Mouse (Mus musculus): ENCODE results near the gene Olfr770. TPM values are rescaled to one million over a fixed set of nuclear protein-coding genes. Genes with fewer than 3 reads are reported as not detected.
"Not testable (repeated sequence)": the region's sequence is repeated elsewhere in the genome, so short reads cannot be mapped to it uniquely, and the experiment has no call there.

Gene Olfr770
- not detected in 2 replicates for polyA plus RNA-seq (2015; fragmentation: Nextera tagmentation; extraction: Ambion mirVana)

GRCm38 (mm10) chr10:129138898-129139297, at the start of gene Olfr770:
TSS of gene Olfr770 (minus strand) at chr10:129138998.
- H3K9me3 ChIP-seq (replicated peaks; ENCODE audit: control insufficient read depth, low read length): no peaks in the 10 kb centered on the region
- WGBS: 78% methylated on average over 2 of the region's 2 CpGs
- no peak within 1 kb of the TSS for H3K9ac ChIP-seq (ENCODE audit: low read length)
- no peak for ATAC-seq (replicated peaks; ENCODE audit: extremely low read depth, insufficient read depth, low FRiP score)
- H3K36me3 ChIP-seq (ENCODE audit: control insufficient read depth, insufficient read depth): no peaks in the 10 kb centered on the region
- no peak within 1 kb of the TSS for H3K27ac ChIP-seq (ENCODE audit: low read length)
- H3K4me1 ChIP-seq (ENCODE audit: control insufficient read depth, insufficient read depth, low read length): no peaks in the 10 kb centered on the region
- H3K4me2 ChIP-seq (ENCODE audit: low read depth, low read length): no peak within 1 kb of the TSS
- H3K4me3 ChIP-seq (ENCODE audit: low read length): no peak within 1 kb of the TSS
- H3K27me3 ChIP-seq (ENCODE audit: control insufficient read depth, insufficient read depth, low read length): no peaks in the 10 kb centered on the region

- H3K4me3 ChIP-seq (ENCODE audit: low read length); H3K9ac ChIP-seq (ENCODE audit: low read length); H3K4me2 ChIP-seq (ENCODE audit: low read depth, low read length); H3K4me1 ChIP-seq (ENCODE audit: control insufficient read depth, insufficient read depth, low read length); H3K9me3 ChIP-seq (replicated peaks; ENCODE audit: control insufficient read depth, low read length); H3K27ac ChIP-seq (ENCODE audit: low read length); H3K27me3 ChIP-seq (ENCODE audit: control insufficient read depth, insufficient read depth, low read length); H3K36me3 ChIP-seq (ENCODE audit: control insufficient read depth, insufficient read depth); ATAC-seq (replicated peaks; ENCODE audit: extremely low read depth, insufficient read depth, low FRiP score): not testable (repeated sequence)
Observed at GRCm38 (mm10) chr10:129187319-129187718, 48.5 kb upstream of the Olfr770 start, which contains the start of gene Olfr773. TSS of gene Olfr773 (minus strand) at chr10:129187419.

- not testable (repeated sequence) for H3K4me2 ChIP-seq (ENCODE audit: low read depth, low read length); H3K36me3 ChIP-seq (ENCODE audit: control insufficient read depth, insufficient read depth); H3K27me3 ChIP-seq (ENCODE audit: control insufficient read depth, insufficient read depth, low read length); ATAC-seq (replicated peaks; ENCODE audit: extremely low read depth, insufficient read depth, low FRiP score); H3K4me1 ChIP-seq (ENCODE audit: control insufficient read depth, insufficient read depth, low read length); H3K9ac ChIP-seq (ENCODE audit: low read length); H3K9me3 ChIP-seq (replicated peaks; ENCODE audit: control insufficient read depth, low read length); H3K4me3 ChIP-seq (ENCODE audit: low read length); H3K27ac ChIP-seq (ENCODE audit: low read length)
- 69% methylated on average over 3 of the region's 4 CpGs for WGBS
Observed at GRCm38 (mm10) chr10:129177821-129178220, 39.0 kb upstream of the Olfr770 start, which contains the start of gene Olfr772. TSS of gene Olfr772 (minus strand) at chr10:129177921.

GRCm38 (mm10) chr10:129164651-129165050, 25.9 kb upstream of the Olfr770 start, which contains the start of gene Olfr771:
TSS of gene Olfr771 (minus strand) at chr10:129164751.
- Histone ChIP-seq H3K9me3 (replicated peaks; ENCODE audit: control insufficient read depth, low read length) (no peaks in the 10 kb centered on the region), H3K9ac (ENCODE audit: low read length) (no peak within 1 kb of the TSS), H3K4me3 (ENCODE audit: low read length) (no peak within 1 kb of the TSS), H3K4me1 (ENCODE audit: control insufficient read depth, insufficient read depth, low read length) (no peaks in the 10 kb centered on the region), H3K27ac (ENCODE audit: low read length) (no peak within 1 kb of the TSS), H3K4me2 (ENCODE audit: low read depth, low read length) (no peak within 1 kb of the TSS), H3K27me3 (ENCODE audit: control insufficient read depth, insufficient read depth, low read length) (no peaks in the 10 kb centered on the region), H3K36me3 (ENCODE audit: control insufficient read depth, insufficient read depth) (no peaks in the 10 kb centered on the region)
- no peak for ATAC-seq (replicated peaks; ENCODE audit: extremely low read depth, insufficient read depth, low FRiP score)
- 66% methylated on average over 1 of the region's 1 CpGs for WGBS

GRCm38 (mm10) chr10:129117761-129118160, 21.0 kb downstream of the Olfr770 start, which contains the start of gene Olfr769:
TSS of gene Olfr769 (minus strand) at chr10:129117861.
- H3K36me3 ChIP-seq (ENCODE audit: control insufficient read depth, insufficient read depth): no peaks in the 10 kb centered on the region
- H3K9me3 ChIP-seq (replicated peaks; ENCODE audit: control insufficient read depth, low read length): peaks cover 2% of the 10 kb centered on the region; the same call in 1 of the 2 replicates
- no peak within 1 kb of the TSS for H3K4me2 ChIP-seq (ENCODE audit: low read depth, low read length)
- H3K27me3 ChIP-seq (ENCODE audit: control insufficient read depth, insufficient read depth, low read length): no peaks in the 10 kb centered on the region
- H3K4me1 ChIP-seq (ENCODE audit: control insufficient read depth, insufficient read depth, low read length): no peaks in the 10 kb centered on the region
- no peak for ATAC-seq (replicated peaks; ENCODE audit: extremely low read depth, insufficient read depth, low FRiP score)
- no peak within 1 kb of the TSS for H3K27ac ChIP-seq (ENCODE audit: low read length)
- H3K4me3 ChIP-seq (ENCODE audit: low read length): no peak within 1 kb of the TSS
- 75% methylated on average over 2 of the region's 2 CpGs for WGBS
- no peak within 1 kb of the TSS for H3K9ac ChIP-seq (ENCODE audit: low read length)

GRCm38 (mm10) chr10:129115146-129115545, 23.7 kb downstream of the Olfr770 start:
- no peaks in the 10 kb centered on the region; the same call in 1 of the 2 replicates for H3K9me3 ChIP-seq (replicated peaks; ENCODE audit: control insufficient read depth, low read length)
- H3K4me2 ChIP-seq (ENCODE audit: low read depth, low read length): no peak overlapping the region
- ATAC-seq (replicated peaks; ENCODE audit: extremely low read depth, insufficient read depth, low FRiP score): no peak
- 91% methylated on average over 3 of the region's 3 CpGs for WGBS
- no peak overlapping the region for H3K4me3 ChIP-seq (ENCODE audit: low read length)
- no peaks in the 10 kb centered on the region for H3K27me3 ChIP-seq (ENCODE audit: control insufficient read depth, insufficient read depth, low read length)
- no peak overlapping the region for H3K9ac ChIP-seq (ENCODE audit: low read length)
- H3K4me1 ChIP-seq (ENCODE audit: control insufficient read depth, insufficient read depth, low read length): no peaks in the 10 kb centered on the region
- H3K27ac ChIP-seq (ENCODE audit: low read length): no peak overlapping the region
- no peaks in the 10 kb centered on the region for H3K36me3 ChIP-seq (ENCODE audit: control insufficient read depth, insufficient read depth)

GRCm38 (mm10) chr10:129101231-129101630, 37.6 kb downstream of the Olfr770 start:
- no peaks in the 10 kb centered on the region for H3K27me3 ChIP-seq (ENCODE audit: control insufficient read depth, insufficient read depth, low read length)
- H3K4me1 ChIP-seq (ENCODE audit: control insufficient read depth, insufficient read depth, low read length): no peaks in the 10 kb centered on the region
- H3K9me3 ChIP-seq (replicated peaks; ENCODE audit: control insufficient read depth, low read length): 0 out of 2 replicates have a peak, but pooled peaks cover 2% of the 10 kb centered on the region
- no peak overlapping the region for H3K9ac ChIP-seq (ENCODE audit: low read length)
- no peaks in the 10 kb centered on the region for H3K36me3 ChIP-seq (ENCODE audit: control insufficient read depth, insufficient read depth)
- no peak overlapping the region for H3K4me3 ChIP-seq (ENCODE audit: low read length)
- H3K4me2 ChIP-seq (ENCODE audit: low read depth, low read length): no peak overlapping the region
- ATAC-seq (replicated peaks; ENCODE audit: extremely low read depth, insufficient read depth, low FRiP score): no peak
- WGBS: 39% methylated on average over 3 of the region's 3 CpGs
- H3K27ac ChIP-seq (ENCODE audit: low read length): no peak overlapping the region

GRCm38 (mm10) chr10:129099275-129099674, 39.5 kb downstream of the Olfr770 start, which contains the start of gene Olfr768:
TSS of gene Olfr768 (minus strand) at chr10:129099375.
- Histone ChIP-seq H3K9ac (ENCODE audit: low read length) (no peak within 1 kb of the TSS), H3K4me2 (ENCODE audit: low read depth, low read length) (no peak within 1 kb of the TSS), H3K9me3 (replicated peaks; ENCODE audit: control insufficient read depth, low read length) (0 out of 2 replicates have a peak, but pooled peaks cover 2% of the 10 kb centered on the region), H3K36me3 (ENCODE audit: control insufficient read depth, insufficient read depth) (no peaks in the 10 kb centered on the region), H3K27ac (ENCODE audit: low read length) (no peak within 1 kb of the TSS), H3K4me1 (ENCODE audit: control insufficient read depth, insufficient read depth, low read length) (no peaks in the 10 kb centered on the region), H3K4me3 (ENCODE audit: low read length) (no peak within 1 kb of the TSS), H3K27me3 (ENCODE audit: control insufficient read depth, insufficient read depth, low read length) (no peaks in the 10 kb centered on the region)
- ATAC-seq (replicated peaks; ENCODE audit: extremely low read depth, insufficient read depth, low FRiP score): no peak
- 52% methylated on average over 1 of the region's 1 CpGs for WGBS

GRCm38 (mm10) chr10:129082810-129083209, 56.0 kb downstream of the Olfr770 start, which contains the start of gene Olfr767:
TSS of gene Olfr767 (minus strand) at chr10:129082910.
- H3K36me3 ChIP-seq (ENCODE audit: control insufficient read depth, insufficient read depth); H3K4me1 ChIP-seq (ENCODE audit: control insufficient read depth, insufficient read depth, low read length); H3K4me2 ChIP-seq (ENCODE audit: low read depth, low read length); H3K27ac ChIP-seq (ENCODE audit: low read length); H3K9me3 ChIP-seq (replicated peaks; ENCODE audit: control insufficient read depth, low read length); H3K27me3 ChIP-seq (ENCODE audit: control insufficient read depth, insufficient read depth, low read length); H3K9ac ChIP-seq (ENCODE audit: low read length); ATAC-seq (replicated peaks; ENCODE audit: extremely low read depth, insufficient read depth, low FRiP score); H3K4me3 ChIP-seq (ENCODE audit: low read length): not testable (repeated sequence)
